Mouse (Mus musculus): ENCODE results near the gene Gm20403. TPM values are rescaled to one million over a fixed set of nuclear protein-coding genes. Genes with fewer than 3 reads are reported as not detected.
A peak's percentile ranks its signal among the peaks of the same experiment; 100 is the strongest.

The Gm20403 gene
- not detected in 2 replicates for polyA plus RNA-seq (2012; rRNA removed)

- peak within 1 kb of the TSS; percentile 46 for H3K4me3 ChIP-seq (ENCODE audit: insufficient read depth, low read length)
- no peaks in the 10 kb centered on the region for H3K4me1 ChIP-seq (ENCODE audit: control insufficient read depth, insufficient read depth, low read length)
- H3K27ac ChIP-seq (ENCODE audit: insufficient read depth, low read length) = peak within 1 kb of the TSS; percentile 48; the same call in 1 of the 2 replicates
- TF ChIP-seq POLR2A (IDR thresholded peaks at IDR 0.05; ENCODE audit: extremely low read depth, insufficient read depth, low read length) (no peak), CTCF (IDR thresholded peaks at IDR 0.05; ENCODE audit: extremely low read depth, insufficient read depth, low read length) (no peak)
Measured at GRCm38 (mm10) chr12:54986052-54986717, at the start of gene Gm20403. TSS of gene Gm20403 (minus strand) at chr12:54986529.

- Histone ChIP-seq H3K4me1 (ENCODE audit: control insufficient read depth, insufficient read depth, low read length) (no peaks in the 10 kb centered on the region), H3K4me3 (ENCODE audit: insufficient read depth, low read length) (no peak overlapping the region), H3K27ac (ENCODE audit: insufficient read depth, low read length) (no peak overlapping the region)
- TF ChIP-seq CTCF (IDR thresholded peaks at IDR 0.05; ENCODE audit: extremely low read depth, insufficient read depth, low read length) (no peak), POLR2A (IDR thresholded peaks at IDR 0.05; ENCODE audit: extremely low read depth, insufficient read depth, low read length) (no peak)
Measured at GRCm38 (mm10) chr12:55027088-55027487, 40.8 kb upstream of the Gm20403 start.

GRCm38 (mm10) chr12:55023284-55023683 lies 37.0 kb upstream of the Gm20403 start:
- no peaks in the 10 kb centered on the region for H3K4me1 ChIP-seq (ENCODE audit: control insufficient read depth, insufficient read depth, low read length)
- no peak overlapping the region for H3K27ac ChIP-seq (ENCODE audit: insufficient read depth, low read length)
- H3K4me3 ChIP-seq (ENCODE audit: insufficient read depth, low read length) = no peak overlapping the region
- TF ChIP-seq POLR2A (IDR thresholded peaks at IDR 0.05; ENCODE audit: extremely low read depth, insufficient read depth, low read length) (no peak), CTCF (IDR thresholded peaks at IDR 0.05; ENCODE audit: extremely low read depth, insufficient read depth, low read length) (no peak)

- Histone ChIP-seq H3K4me3 (ENCODE audit: insufficient read depth, low read length) (no peak overlapping the region), H3K27ac (ENCODE audit: insufficient read depth, low read length) (no peak overlapping the region), H3K4me1 (ENCODE audit: control insufficient read depth, insufficient read depth, low read length) (no peaks in the 10 kb centered on the region)
- TF ChIP-seq POLR2A (IDR thresholded peaks at IDR 0.05; ENCODE audit: extremely low read depth, insufficient read depth, low read length) = no peak
- no peak for TF ChIP-seq CTCF (IDR thresholded peaks at IDR 0.05; ENCODE audit: extremely low read depth, insufficient read depth, low read length)
Measured at GRCm38 (mm10) chr12:55019421-55019877, 33.1 kb upstream of the Gm20403 start.

GRCm38 (mm10) chr12:55017119-55017721 lies 30.9 kb upstream of the Gm20403 start:
- Histone ChIP-seq H3K4me3 (ENCODE audit: insufficient read depth, low read length) (no peak overlapping the region), H3K4me1 (ENCODE audit: control insufficient read depth, insufficient read depth, low read length) (no peaks in the 10 kb centered on the region), H3K27ac (ENCODE audit: insufficient read depth, low read length) (no peak overlapping the region)
- TF ChIP-seq CTCF (IDR thresholded peaks at IDR 0.05; ENCODE audit: extremely low read depth, insufficient read depth, low read length) (no peak), POLR2A (IDR thresholded peaks at IDR 0.05; ENCODE audit: extremely low read depth, insufficient read depth, low read length) (no peak)

GRCm38 (mm10) chr12:55016339-55017118 lies 30.2 kb upstream of the Gm20403 start:
- Histone ChIP-seq H3K4me3 (ENCODE audit: insufficient read depth, low read length) (no peak overlapping the region), H3K27ac (ENCODE audit: insufficient read depth, low read length) (no peak overlapping the region), H3K4me1 (ENCODE audit: control insufficient read depth, insufficient read depth, low read length) (no peaks in the 10 kb centered on the region)
- no peak for TF ChIP-seq POLR2A (IDR thresholded peaks at IDR 0.05; ENCODE audit: extremely low read depth, insufficient read depth, low read length)
- no peak for TF ChIP-seq CTCF (IDR thresholded peaks at IDR 0.05; ENCODE audit: extremely low read depth, insufficient read depth, low read length)

GRCm38 (mm10) chr12:55015428-55015827 lies 29.1 kb upstream of the Gm20403 start:
- Histone ChIP-seq H3K4me3 (ENCODE audit: insufficient read depth, low read length) (no peak overlapping the region), H3K4me1 (ENCODE audit: control insufficient read depth, insufficient read depth, low read length) (no peaks in the 10 kb centered on the region), H3K27ac (ENCODE audit: insufficient read depth, low read length) (no peak overlapping the region)
- TF ChIP-seq CTCF (IDR thresholded peaks at IDR 0.05; ENCODE audit: extremely low read depth, insufficient read depth, low read length) = no peak
- TF ChIP-seq POLR2A (IDR thresholded peaks at IDR 0.05; ENCODE audit: extremely low read depth, insufficient read depth, low read length) = no peak

GRCm38 (mm10) chr12:55013626-55014398 lies 27.5 kb upstream of the Gm20403 start, which contains the start of gene Baz1a:
TSS of gene Baz1a (minus strand) at chr12:55014348.
- H3K4me3 ChIP-seq (ENCODE audit: insufficient read depth, low read length) = no peak within 1 kb of the TSS
- H3K4me1 ChIP-seq (ENCODE audit: control insufficient read depth, insufficient read depth, low read length) = no peaks in the 10 kb centered on the region
- H3K27ac ChIP-seq (ENCODE audit: insufficient read depth, low read length) = no peak within 1 kb of the TSS
- TF ChIP-seq CTCF (IDR thresholded peaks at IDR 0.05; ENCODE audit: extremely low read depth, insufficient read depth, low read length) = no peak
- no peak for TF ChIP-seq POLR2A (IDR thresholded peaks at IDR 0.05; ENCODE audit: extremely low read depth, insufficient read depth, low read length)

GRCm38 (mm10) chr12:55013031-55013430 lies 26.7 kb upstream of the Gm20403 start:
- Histone ChIP-seq H3K4me3 (ENCODE audit: insufficient read depth, low read length) (no peak overlapping the region), H3K4me1 (ENCODE audit: control insufficient read depth, insufficient read depth, low read length) (no peaks in the 10 kb centered on the region), H3K27ac (ENCODE audit: insufficient read depth, low read length) (no peak overlapping the region)
- TF ChIP-seq CTCF (IDR thresholded peaks at IDR 0.05; ENCODE audit: extremely low read depth, insufficient read depth, low read length) (no peak), POLR2A (IDR thresholded peaks at IDR 0.05; ENCODE audit: extremely low read depth, insufficient read depth, low read length) (no peak)
